Mouse (Mus musculus) G1E (cell line): Measurements from ENCODE around the gene B3gnt2. TPM values are rescaled to one million over a fixed set of nuclear protein-coding genes. Genes with fewer than 3 reads are reported as not detected.

ENCODE experiments used
- ATAC-seq: 2 replicates; pipeline ENCODE4 v1.8.0; 2016; ENCODE audit warnings: mild to moderate bottlenecking; ENCODE audit not compliant: insufficient number of reproducible peaks, poor library complexity, low FRiP score, severe bottlenecking; ENCODE audit errors: extremely low read depth
- DNase-seq: peaks from one replicate; pipeline ENCODE4 v3.0.0; 2012; ENCODE audit warnings: low spot score
- H3K27me3 ChIP-seq: 2 replicates; pipeline ENCODE4 v1.6.1; 2012; ENCODE audit warnings: mild to moderate bottlenecking, low read length, inconsistent platforms; ENCODE audit not compliant: insufficient read depth
- H3K36me3 ChIP-seq: replicated peaks from 2 replicates; pipeline ENCODE3; 2012; ENCODE audit warnings: mild to moderate bottlenecking, inconsistent platforms
- H3K4me1 ChIP-seq: 2 replicates; pipeline ENCODE4 v1.6.1; 2012; ENCODE audit warnings: low read depth, low read length, inconsistent platforms, mixed read lengths; ENCODE audit not compliant: insufficient read depth
- H3K4me3 ChIP-seq: 2 replicates; pipeline ENCODE4 v1.5.1; 2012; ENCODE audit warnings: low read depth, mild to moderate bottlenecking, inconsistent platforms, low read length, moderate library complexity, mixed read lengths
- H3K9me3 ChIP-seq: replicated peaks from 2 replicates; pipeline ENCODE4 v1.6.1; 2012; ENCODE audit warnings: inconsistent platforms
- CTCF ChIP-seq: IDR thresholded peaks from 2 replicates; pipeline ENCODE4 v1.5.1; 2012; ENCODE audit warnings: low read depth, low read length, inconsistent platforms, mixed read lengths
- GATA1 ChIP-seq: IDR thresholded peaks from 2 replicates; pipeline ENCODE4 v1.6.1; 2012; ENCODE audit warnings: borderline replicate concordance, low read length, inconsistent platforms, mixed read lengths
- GATA2 ChIP-seq: IDR thresholded peaks from 2 replicates; pipeline ENCODE4 v1.6.1; 2012; ENCODE audit warnings: low read depth, low read length, inconsistent platforms, borderline replicate concordance
- POLR2AphosphoS5 ChIP-seq: IDR thresholded peaks from 2 replicates; pipeline ENCODE4 v1.6.1; 2012; ENCODE audit warnings: low read depth, low read length, inconsistent platforms; ENCODE audit not compliant: insufficient replicate concordance
- TAL1 ChIP-seq: conservative IDR thresholded peaks from 2 replicates; pipeline ENCODE4 v1.6.1; 2012; ENCODE audit warnings: low read depth, low read length, inconsistent platforms, mixed read lengths
- polyA plus RNA-seq: library from polyadenylated mRNA; stranded (reverse); fragments of >175 nt; gene quantifications from 2 replicates; pipeline ENCODE4 v1.2.3, GENCODE M21; 2012
- total RNA-seq, 2 experiments: library from RNA; stranded (forward) in 1 of 2; stranded (reverse) in 1 of 2; fragments of 200-1000 nt in 1 of 2; fragments of >200 nt in 1 of 2; fragmentation: Nextera tagmentation in 1 of 2; gene quantifications; 2 replicates each; pipeline ENCODE4 v1.2.3; 2014 to 2017

Gene B3gnt2
- total and polyA plus RNA-seq, 3 experiments, result 11.5 to 65.7 (median 26.3) TPM

- Histone ChIP-seq H3K27me3 (peaks cover 16% of the 10 kb centered on the region), H3K4me1 (peaks cover 9% of the 10 kb centered on the region), H3K36me3 (no peaks in the 10 kb centered on the region), H3K9me3 (no peaks in the 10 kb centered on the region), H3K4me3 (no peak overlapping the region)
- DNase-seq (no peak), ATAC-seq (no peak)
- TF ChIP-seq TAL1 (no peak), GATA2 (no peak), CTCF (no peak), GATA1 (no peak), POLR2AphosphoS5 (no peak)
Observed at GRCm38 (mm10) chr11:22883676-22884075, 22.9 kb upstream of the B3gnt2 start.

GRCm38 (mm10) chr11:22882926-22883325 is 22.2 kb upstream of the B3gnt2 start:
- Histone ChIP-seq H3K9me3 (no peaks in the 10 kb centered on the region), H3K4me3 (no peak overlapping the region), H3K36me3 (no peaks in the 10 kb centered on the region), H3K4me1 (peaks cover 9% of the 10 kb centered on the region), H3K27me3 (peaks cover 10% of the 10 kb centered on the region)
- no peak for TF ChIP-seq GATA2
- TF ChIP-seq POLR2AphosphoS5, result no peak
- no peak for TF ChIP-seq TAL1
- TF ChIP-seq CTCF, result no peak
- DNase-seq, result no peak
- ATAC-seq, result no peak

GRCm38 (mm10) chr11:22880383-22881172 is 19.8 kb upstream of the B3gnt2 start:
- DNase-seq, result no peak
- H3K36me3 ChIP-seq, result no peaks in the 10 kb centered on the region
- peaks cover 20% of the 10 kb centered on the region for H3K4me1 ChIP-seq
- ATAC-seq, result no peak
- H3K4me3 ChIP-seq, result no peak overlapping the region
- H3K27me3 ChIP-seq, result peaks cover 5% of the 10 kb centered on the region; the same call in 1 of the 2 replicates
- TF ChIP-seq TAL1 (no peak), GATA2 (no peak), GATA1 (no peak), POLR2AphosphoS5 (no peak), CTCF (no peak)
- no peaks in the 10 kb centered on the region for H3K9me3 ChIP-seq

- no peak overlapping the region for H3K4me3 ChIP-seq
- no peaks in the 10 kb centered on the region for H3K9me3 ChIP-seq
- H3K4me1 ChIP-seq, result peaks cover 15% of the 10 kb centered on the region
- H3K36me3 ChIP-seq, result no peaks in the 10 kb centered on the region
- peaks cover 5% of the 10 kb centered on the region; the same call in 1 of the 2 replicates for H3K27me3 ChIP-seq
- TF ChIP-seq CTCF, result no peak
- TF ChIP-seq GATA1, result no peak
- no peak for TF ChIP-seq TAL1
- no peak for TF ChIP-seq GATA2
- DNase-seq (no peak), ATAC-seq (no peak)
Observed at GRCm38 (mm10) chr11:22879645-22880044, 18.9 kb upstream of the B3gnt2 start.

GRCm38 (mm10) chr11:22876680-22877330 is 16.0 kb upstream of the B3gnt2 start:
- Histone ChIP-seq H3K36me3 (no peaks in the 10 kb centered on the region), H3K9me3 (no peaks in the 10 kb centered on the region), H3K4me3 (no peak overlapping the region; the same call in 1 of the 2 replicates), H3K4me1 (peaks cover 31% of the 10 kb centered on the region), H3K27me3 (no peaks in the 10 kb centered on the region)
- DNase-seq (no peak), ATAC-seq (peak; percentile 28)
- no peak for TF ChIP-seq POLR2AphosphoS5
- TF ChIP-seq TAL1, result no peak; the same call in 1 of the 2 replicates
- no peak for TF ChIP-seq GATA2

- H3K36me3 ChIP-seq, result no peaks in the 10 kb centered on the region
- ATAC-seq, result no peak
- H3K4me3 ChIP-seq, result no peak overlapping the region
- H3K9me3 ChIP-seq, result no peaks in the 10 kb centered on the region
- TF ChIP-seq CTCF (no peak), TAL1 (no peak), POLR2AphosphoS5 (no peak), GATA1 (no peak), GATA2 (no peak)
- DNase-seq, result no peak
- H3K27me3 ChIP-seq, result no peaks in the 10 kb centered on the region
- H3K4me1 ChIP-seq, result peaks cover 40% of the 10 kb centered on the region
Observed at GRCm38 (mm10) chr11:22875279-22875678, 14.5 kb upstream of the B3gnt2 start.
